Mouse (Mus musculus): ENCODE measurements around the gene Cradd.
A peak's percentile ranks its signal among the peaks of the same experiment; 100 is the strongest.

The Cradd gene

DNA sequence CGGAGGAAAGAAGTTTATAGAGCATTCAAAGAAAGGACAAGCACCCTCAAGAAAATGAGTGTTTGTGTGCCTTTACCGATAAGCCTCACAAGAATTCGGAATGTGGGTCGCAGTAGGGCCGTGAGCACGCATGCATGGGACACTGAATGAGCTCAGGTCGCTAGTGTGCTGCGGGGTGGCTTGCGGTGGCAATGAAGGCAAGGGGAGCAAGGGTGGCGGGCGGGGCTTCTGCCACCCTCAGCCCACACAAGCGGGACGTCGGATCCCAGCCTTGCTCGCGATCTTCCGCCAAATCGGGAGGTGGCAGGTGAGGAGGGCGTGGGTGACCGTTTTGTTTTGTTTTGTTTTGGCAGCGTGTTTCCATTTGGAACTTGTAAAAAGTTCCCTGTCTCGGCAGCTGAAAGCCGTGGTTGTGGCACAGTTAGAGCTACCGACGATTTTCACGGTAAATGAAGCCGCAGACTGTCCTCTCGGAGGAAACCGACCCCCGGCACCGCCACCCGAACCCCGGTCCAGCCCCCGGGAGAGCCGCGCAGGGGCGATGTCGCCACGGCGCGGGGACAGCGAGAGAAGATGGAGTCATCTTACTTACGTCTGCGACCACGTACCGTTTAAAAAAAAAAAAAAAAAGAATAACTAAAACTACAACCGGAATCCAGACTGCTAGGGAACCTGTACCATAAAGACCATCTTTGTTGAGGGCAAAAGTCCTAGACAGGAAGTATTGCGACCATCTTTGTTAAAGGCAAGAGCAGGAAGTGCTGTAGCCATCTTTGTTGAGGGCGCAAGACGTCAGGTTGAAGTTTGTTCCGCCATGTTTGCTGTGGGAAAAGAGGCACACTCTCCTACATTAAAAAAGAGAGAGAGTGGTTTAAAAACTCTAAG, at the start of gene Cradd:
Gene Cradd, minus strand, starts transcription at position 741 of the 885 bp plus-strand sequence.
- DNase-seq (ENCODE audit: low spot score in 2 of 2), result peak; percentile 93 to 96

DNA sequence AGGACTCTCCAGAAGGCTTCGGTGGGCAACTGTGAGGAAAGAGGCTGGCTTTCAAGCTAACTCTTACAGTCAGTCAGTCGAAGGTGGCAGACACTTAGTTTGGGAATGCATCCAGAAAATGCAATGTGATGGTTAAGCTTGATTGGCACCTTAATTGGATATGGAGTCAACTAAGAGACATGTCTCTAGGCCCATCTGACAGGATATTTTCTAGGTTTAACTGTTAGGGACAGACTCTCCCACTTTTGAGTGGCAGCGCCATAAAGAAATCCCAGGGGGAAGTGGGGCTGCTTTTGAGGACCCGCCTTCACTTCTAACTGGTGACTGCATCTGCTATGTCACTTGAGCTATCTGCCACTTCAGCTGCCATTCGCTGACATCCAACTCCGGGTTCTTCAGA, 49.4 kb upstream of the Cradd start:
- DNase-seq (ENCODE audit: low spot score in 2 of 2), result no peak

DNA sequence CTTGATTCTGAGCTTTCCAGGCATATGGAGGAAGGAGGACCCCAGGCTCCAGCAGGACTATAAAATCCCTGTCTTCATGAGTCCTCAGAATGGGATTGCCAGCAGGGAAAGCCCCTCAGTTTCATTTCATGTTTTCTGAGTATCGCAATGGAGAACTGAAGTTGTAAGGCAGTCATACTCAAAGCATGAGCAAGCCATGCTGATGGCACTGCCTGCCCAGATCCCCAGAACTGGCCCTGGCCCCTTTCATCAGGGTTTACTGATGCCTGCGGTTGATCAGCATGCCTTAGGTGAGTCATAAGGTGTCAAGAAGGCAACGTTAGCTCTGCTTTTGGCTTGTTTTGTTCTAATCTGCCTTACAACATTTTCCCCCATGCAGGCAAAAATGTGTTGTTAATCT, 48.0 kb upstream of the Cradd start:
- DNase-seq (ENCODE audit: low spot score in 2 of 2), result no peak

DNA sequence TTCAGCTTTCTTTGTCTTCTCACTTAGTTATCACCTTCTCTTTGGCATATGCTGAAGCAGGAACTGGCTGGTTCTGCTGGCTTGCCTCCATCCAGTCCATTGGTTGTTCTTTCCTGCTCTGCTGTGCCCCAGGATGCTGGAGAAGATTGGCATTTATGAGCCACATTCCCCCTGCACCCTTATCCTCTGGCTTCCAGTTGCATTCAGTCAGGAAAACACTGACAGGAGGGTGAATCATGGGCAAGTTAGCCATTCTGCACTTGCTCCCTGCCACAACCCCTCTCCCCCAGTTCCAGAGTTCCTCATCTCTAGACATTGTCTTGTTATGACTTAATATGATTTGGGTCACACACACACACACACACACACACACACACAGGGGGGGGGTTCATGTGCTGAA, 45.3 kb upstream of the Cradd start:
- DNase-seq (ENCODE audit: low spot score in 2 of 2), result no peak

DNA sequence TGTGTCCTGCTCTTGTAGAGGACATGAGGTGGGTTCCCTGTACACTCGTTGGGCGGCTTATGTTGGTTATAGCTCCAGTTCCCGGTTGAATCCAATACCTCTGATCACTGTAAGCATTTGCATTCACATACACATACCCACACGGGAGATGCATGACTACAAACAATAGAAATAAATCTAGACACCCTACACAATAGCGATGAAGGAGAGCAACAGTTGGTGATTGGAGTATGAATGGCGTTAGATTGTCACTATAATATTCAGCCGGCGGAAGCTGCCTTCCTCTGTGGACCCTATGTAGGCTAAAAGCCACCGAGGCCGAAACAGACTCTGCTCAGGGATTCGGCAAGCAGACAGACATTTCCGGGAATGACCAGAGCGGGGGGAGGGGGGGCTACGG, 44.2 kb upstream of the Cradd start:
- no peak for DNase-seq (ENCODE audit: low spot score in 2 of 2)

GRCm38 (mm10) chr10:95367661-95368089, 43.7 kb upstream of the Cradd start:
- DNase-seq (ENCODE audit: low spot score in 2 of 2), result no peak

DNA sequence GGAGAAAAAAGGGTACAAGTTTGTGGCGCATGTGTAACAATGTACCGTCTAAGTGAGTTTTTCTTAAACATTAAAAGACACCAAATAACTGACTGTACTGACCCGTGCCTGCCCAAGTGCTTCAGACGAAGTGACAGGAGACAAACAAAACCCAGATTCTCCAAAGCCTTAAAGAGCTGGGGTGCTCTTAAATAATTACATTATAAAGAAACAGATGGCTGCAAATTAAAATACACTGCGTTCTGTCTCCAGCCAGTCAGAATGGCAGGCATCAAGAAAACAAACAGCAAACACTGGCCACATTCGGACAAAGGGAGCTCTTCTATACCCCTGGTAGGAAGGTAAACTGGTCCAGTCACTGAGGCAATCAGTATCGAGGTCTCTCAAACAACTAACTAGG, 43.3 kb upstream of the Cradd start:
- DNase-seq (ENCODE audit: low spot score in 2 of 2), result no peak

DNA sequence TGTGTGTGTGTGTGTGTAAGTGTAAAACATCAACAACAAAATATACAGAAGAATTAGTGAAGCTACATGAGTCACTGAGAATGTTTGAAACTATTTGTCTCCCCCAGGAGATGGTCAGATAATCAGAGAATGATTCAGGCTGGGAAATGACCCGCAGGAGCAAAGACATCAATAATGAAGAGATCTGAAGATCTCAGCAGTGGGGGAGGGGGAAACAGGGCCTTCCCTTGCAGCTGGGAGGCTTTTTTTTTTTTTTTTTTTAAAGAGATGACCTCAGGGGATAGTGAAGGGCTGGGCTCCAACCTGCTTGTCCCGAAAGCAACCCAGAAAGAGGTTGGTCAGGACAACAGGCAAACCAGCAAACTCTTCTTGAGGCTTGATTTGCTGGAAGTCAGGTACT, 38.4 kb upstream of the Cradd start:
- no peak for DNase-seq (ENCODE audit: low spot score in 2 of 2)

DNA sequence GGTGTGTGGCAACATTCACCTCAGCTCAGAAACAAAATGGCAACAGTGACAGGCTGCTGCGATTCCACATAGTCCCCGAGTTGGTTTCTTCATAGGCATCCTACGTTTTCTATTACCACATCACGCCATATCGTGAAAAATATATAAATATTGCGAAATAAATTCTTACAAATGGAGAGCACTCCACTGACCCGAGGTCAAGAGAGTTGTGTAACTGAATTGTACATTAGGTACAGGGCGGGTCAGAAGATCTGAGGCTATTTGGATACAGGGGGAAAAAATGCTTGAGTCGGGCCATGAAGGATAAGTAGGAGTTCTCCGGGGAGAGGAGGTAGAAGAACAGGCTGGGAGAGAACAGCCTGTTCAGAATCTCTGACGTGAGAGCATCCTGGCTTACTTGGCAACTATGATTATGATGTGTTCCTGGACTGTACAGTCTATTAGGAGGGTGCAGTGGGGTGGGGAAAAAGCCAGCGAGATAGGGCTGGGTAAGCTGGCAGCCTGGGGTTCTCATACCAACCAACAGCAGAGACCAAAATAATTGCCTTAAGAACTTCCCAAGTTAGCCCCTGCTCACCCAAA, 37.4 kb upstream of the Cradd start:
- no peak for DNase-seq (ENCODE audit: low spot score in 2 of 2)

GRCm38 (mm10) chr10:95360048-95360447, 36.1 kb upstream of the Cradd start:
- no peak for DNase-seq (ENCODE audit: low spot score in 2 of 2)

- no peak for DNase-seq (ENCODE audit: low spot score in 2 of 2)
Observed at GRCm38 (mm10) chr10:95357721-95358120, 33.8 kb upstream of the Cradd start.

- DNase-seq (ENCODE audit: low spot score in 2 of 2), result no peak
Observed at GRCm38 (mm10) chr10:95356711-95357110, 32.8 kb upstream of the Cradd start.

DNA sequence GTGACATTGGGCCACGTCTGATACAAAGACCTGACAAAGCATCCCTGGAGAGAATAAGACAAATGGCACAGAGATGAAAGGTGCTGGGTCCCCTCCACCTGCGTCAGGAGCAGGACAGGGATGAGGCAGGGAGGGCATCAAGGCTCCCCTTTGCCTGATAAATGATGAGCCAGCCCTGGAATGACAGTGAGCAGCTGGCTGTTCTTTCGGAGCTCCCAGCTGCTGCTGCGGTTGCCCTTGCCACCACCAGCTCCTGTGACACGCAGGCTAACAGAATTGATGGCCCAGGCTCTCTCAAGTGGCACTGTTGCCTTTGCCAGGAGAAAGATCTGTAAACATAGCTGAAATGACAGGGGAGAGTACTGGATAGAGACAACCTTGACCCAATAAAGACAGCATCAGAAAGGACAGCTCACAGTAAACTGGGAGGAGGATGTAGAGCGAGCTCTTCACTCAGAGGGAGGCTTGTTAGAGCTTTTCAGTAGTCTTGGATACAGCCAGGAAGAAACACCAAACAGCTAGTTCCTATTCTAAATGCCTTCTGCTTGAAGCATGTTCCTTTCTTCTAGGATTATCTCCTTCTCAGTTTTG, 31.8 kb upstream of the Cradd start:
- no peak for DNase-seq (ENCODE audit: low spot score in 2 of 2)

- no peak for DNase-seq (ENCODE audit: low spot score in 2 of 2)
Observed at GRCm38 (mm10) chr10:95354673-95355072, 30.7 kb upstream of the Cradd start.

GRCm38 (mm10) chr10:95354047-95354446, 30.1 kb upstream of the Cradd start:
- DNase-seq (ENCODE audit: low spot score in 2 of 2), result no peak

DNA sequence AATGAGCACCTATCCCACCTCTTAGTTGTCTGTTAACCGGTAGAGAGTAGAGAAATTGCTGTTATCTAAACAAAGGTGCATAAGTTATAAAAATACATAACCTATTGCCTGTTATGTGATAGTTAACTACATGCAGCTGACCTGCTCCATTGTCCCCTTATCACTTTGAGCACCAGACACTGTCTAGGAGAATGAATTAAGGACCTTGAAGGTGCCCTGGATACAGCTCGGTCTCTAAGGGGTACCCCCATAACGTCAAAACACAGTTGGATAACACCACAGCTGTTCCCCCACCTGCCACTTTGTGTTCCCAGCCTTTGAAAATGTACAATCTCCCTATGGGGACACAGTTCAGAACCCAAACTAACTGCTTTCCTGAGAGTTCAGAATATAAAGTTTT, 24.5 kb upstream of the Cradd start:
- DNase-seq (ENCODE audit: low spot score in 2 of 2), result no peak

- DNase-seq (ENCODE audit: low spot score in 2 of 2), result no peak
Observed at GRCm38 (mm10) chr10:95347776-95348175, 23.8 kb upstream of the Cradd start.

DNA sequence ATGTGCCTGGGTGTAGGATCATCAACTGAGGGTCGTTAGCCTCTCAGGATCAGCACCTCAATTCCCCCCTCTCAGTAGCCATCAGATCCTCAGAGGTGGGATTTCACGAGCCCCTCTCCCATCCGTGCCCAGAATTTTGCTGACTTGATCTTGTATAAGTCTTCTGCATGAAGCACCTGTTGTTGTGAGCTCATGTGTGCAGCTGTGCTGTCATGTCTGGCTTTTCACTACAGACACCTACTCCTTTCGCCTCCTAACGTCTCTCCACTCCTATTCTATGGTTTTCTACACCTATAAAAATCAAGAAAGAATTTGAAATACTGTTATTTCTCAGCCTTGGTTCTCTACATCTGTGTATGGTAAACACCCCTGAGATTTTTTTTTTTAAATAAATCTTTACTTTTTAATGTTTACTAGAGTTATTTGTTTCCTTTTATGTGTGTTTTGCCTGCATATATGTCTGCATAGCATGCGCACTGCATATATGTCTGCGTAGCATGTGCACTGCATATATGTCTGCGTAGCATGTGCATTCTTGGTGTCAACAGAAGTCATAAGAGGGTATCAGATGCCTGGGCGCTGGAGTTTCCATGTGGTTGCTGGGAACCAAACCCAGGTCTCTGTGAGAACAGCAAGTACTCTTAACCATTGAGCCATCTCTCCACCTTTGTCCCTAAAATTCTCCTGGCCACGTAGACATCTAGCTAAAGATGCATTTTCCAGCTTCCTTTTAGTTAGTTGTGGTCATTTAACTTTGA, 19.1 kb upstream of the Cradd start:
- no peak for DNase-seq (ENCODE audit: low spot score in 2 of 2)

DNA sequence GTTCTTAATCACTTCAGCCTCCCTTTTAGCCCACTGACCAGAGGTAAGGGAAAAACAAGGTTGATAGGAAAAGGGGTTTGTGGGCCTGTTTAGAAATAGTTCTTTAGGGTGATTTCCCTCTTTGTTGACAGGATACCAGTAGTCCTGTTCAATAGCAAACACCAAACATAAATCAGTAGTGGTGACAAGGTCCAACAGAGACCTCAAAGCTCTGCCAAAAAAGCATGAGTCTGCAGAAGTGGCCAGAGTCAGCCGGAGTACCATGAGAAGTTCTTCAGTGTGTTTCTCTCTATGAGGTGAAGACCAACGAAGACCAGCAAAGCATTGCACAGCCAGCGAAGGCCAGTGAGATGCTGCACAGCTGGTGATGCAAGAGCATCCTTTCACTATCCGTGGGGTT, 16.7 kb upstream of the Cradd start:
- DNase-seq (ENCODE audit: low spot score in 2 of 2), result no peak

GRCm38 (mm10) chr10:95337589-95337988, 13.7 kb upstream of the Cradd start:
- DNase-seq (ENCODE audit: low spot score in 2 of 2), result no peak

GRCm38 (mm10) chr10:95336781-95337544, 13.0 kb upstream of the Cradd start:
- DNase-seq (ENCODE audit: low spot score in 2 of 2), result no peak

- DNase-seq (ENCODE audit: low spot score in 2 of 2), result no peak
Observed at GRCm38 (mm10) chr10:95334826-95335225, 10.9 kb upstream of the Cradd start.
